Mouse (Mus musculus): ENCODE results near the gene Nol7. TPM values are rescaled to one million over a fixed set of nuclear protein-coding genes. Genes with fewer than 3 reads are reported as not detected.

Nol7 gene
- polyA plus RNA-seq, 1 experiment from 2014 or later = 119 TPM

- Histone ChIP-seq H3K27ac (replicated peaks) (no peak overlapping the region), H3K4me3 (ENCODE audit: low read depth, low read length) (no peak overlapping the region), H3K4me2 (replicated peaks; ENCODE audit: low read depth) (no peak overlapping the region), H3K4me1 (replicated peaks; ENCODE audit: control insufficient read depth, insufficient read depth) (no peaks in the 10 kb centered on the region), H3K36me3 (ENCODE audit: control insufficient read depth, insufficient read depth, low read length) (peaks cover 11% of the 10 kb centered on the region; the same call in 1 of the 2 replicates), H3K9ac (ENCODE audit: low read length) (no peak overlapping the region), H3K9me3 (ENCODE audit: control insufficient read depth, low read length) (no peaks in the 10 kb centered on the region), H3K27me3 (ENCODE audit: control insufficient read depth, insufficient read depth, low read length) (no peaks in the 10 kb centered on the region)
- no peak for TF ChIP-seq EP300 (optimal IDR thresholded peaks at IDR 0.05)
- TF ChIP-seq CTCF (IDR thresholded peaks at IDR 0.05; ENCODE audit: low read depth) = no peak
- ATAC-seq (ENCODE audit: low FRiP score, low TSS enrichment) (no peak), DNase-seq (ENCODE audit: low spot score) (no peak)
- WGBS = 53% methylated on average over 6 of the region's 6 CpGs
Observed at GRCm38 (mm10) chr13:43370063-43370462, 28.1 kb upstream of the Nol7 start.

- Histone ChIP-seq H3K9me3 (ENCODE audit: control insufficient read depth, low read length) (no peaks in the 10 kb centered on the region), H3K36me3 (ENCODE audit: control insufficient read depth, insufficient read depth, low read length) (peaks cover 11% of the 10 kb centered on the region; the same call in 1 of the 2 replicates), H3K27me3 (ENCODE audit: control insufficient read depth, insufficient read depth, low read length) (no peaks in the 10 kb centered on the region), H3K4me2 (replicated peaks; ENCODE audit: low read depth) (no peak overlapping the region), H3K4me1 (replicated peaks; ENCODE audit: control insufficient read depth, insufficient read depth) (no peaks in the 10 kb centered on the region), H3K27ac (replicated peaks) (no peak overlapping the region), H3K9ac (ENCODE audit: low read length) (no peak overlapping the region), H3K4me3 (ENCODE audit: low read depth, low read length) (no peak overlapping the region)
- ATAC-seq (ENCODE audit: low FRiP score, low TSS enrichment) (no peak), DNase-seq (ENCODE audit: low spot score) (no peak)
- 90% methylated on average over 1 of the region's 1 CpGs for WGBS
- TF ChIP-seq EP300 (optimal IDR thresholded peaks at IDR 0.05) = no peak
- peak; percentile 26 for TF ChIP-seq CTCF (IDR thresholded peaks at IDR 0.05; ENCODE audit: low read depth)
Observed at GRCm38 (mm10) chr13:43372892-43373291, 25.3 kb upstream of the Nol7 start.

GRCm38 (mm10) chr13:43374205-43374604 is 24.0 kb upstream of the Nol7 start:
- Histone ChIP-seq H3K9ac (ENCODE audit: low read length) (no peak overlapping the region), H3K4me2 (replicated peaks; ENCODE audit: low read depth) (no peak overlapping the region), H3K36me3 (ENCODE audit: control insufficient read depth, insufficient read depth, low read length) (peaks cover 11% of the 10 kb centered on the region; the same call in 1 of the 2 replicates), H3K27me3 (ENCODE audit: control insufficient read depth, insufficient read depth, low read length) (no peaks in the 10 kb centered on the region), H3K27ac (replicated peaks) (no peak overlapping the region), H3K4me3 (ENCODE audit: low read depth, low read length) (no peak overlapping the region), H3K4me1 (replicated peaks; ENCODE audit: control insufficient read depth, insufficient read depth) (no peaks in the 10 kb centered on the region), H3K9me3 (ENCODE audit: control insufficient read depth, low read length) (no peaks in the 10 kb centered on the region)
- ATAC-seq (ENCODE audit: low FRiP score, low TSS enrichment) (no peak), DNase-seq (ENCODE audit: low spot score) (no peak)
- WGBS = 74% methylated on average over 10 of the region's 10 CpGs
- TF ChIP-seq CTCF (IDR thresholded peaks at IDR 0.05; ENCODE audit: low read depth) (no peak), EP300 (optimal IDR thresholded peaks at IDR 0.05) (no peak)

- no peak for TF ChIP-seq EP300 (optimal IDR thresholded peaks at IDR 0.05)
- TF ChIP-seq CTCF (IDR thresholded peaks at IDR 0.05; ENCODE audit: low read depth) = no peak
- no peaks in the 10 kb centered on the region for H3K27me3 ChIP-seq (ENCODE audit: control insufficient read depth, insufficient read depth, low read length)
- no peak for DNase-seq (ENCODE audit: low spot score)
- H3K4me2 ChIP-seq (replicated peaks; ENCODE audit: low read depth) = no peak overlapping the region
- H3K27ac ChIP-seq (replicated peaks) = no peak overlapping the region
- WGBS = 59% methylated on average over 2 of the region's 2 CpGs
- ATAC-seq (ENCODE audit: low FRiP score, low TSS enrichment) = no peak
- H3K4me3 ChIP-seq (ENCODE audit: low read depth, low read length) = no peak overlapping the region
- H3K9ac ChIP-seq (ENCODE audit: low read length) = no peak overlapping the region
- no peaks in the 10 kb centered on the region for H3K4me1 ChIP-seq (replicated peaks; ENCODE audit: control insufficient read depth, insufficient read depth)
- peaks cover 11% of the 10 kb centered on the region; the same call in 1 of the 2 replicates for H3K36me3 ChIP-seq (ENCODE audit: control insufficient read depth, insufficient read depth, low read length)
- H3K9me3 ChIP-seq (ENCODE audit: control insufficient read depth, low read length) = no peaks in the 10 kb centered on the region
Observed at GRCm38 (mm10) chr13:43374918-43375432, 23.2 kb upstream of the Nol7 start.

GRCm38 (mm10) chr13:43379989-43380388 is 18.2 kb upstream of the Nol7 start:
- Histone ChIP-seq H3K4me2 (replicated peaks; ENCODE audit: low read depth) (no peak overlapping the region), H3K9ac (ENCODE audit: low read length) (no peak overlapping the region), H3K9me3 (ENCODE audit: control insufficient read depth, low read length) (no peaks in the 10 kb centered on the region), H3K36me3 (ENCODE audit: control insufficient read depth, insufficient read depth, low read length) (0 out of 2 replicates have a peak, but pooled peaks cover 3% of the 10 kb centered on the region), H3K27ac (replicated peaks) (no peak overlapping the region), H3K27me3 (ENCODE audit: control insufficient read depth, insufficient read depth, low read length) (no peaks in the 10 kb centered on the region), H3K4me3 (ENCODE audit: low read depth, low read length) (no peak overlapping the region), H3K4me1 (replicated peaks; ENCODE audit: control insufficient read depth, insufficient read depth) (no peaks in the 10 kb centered on the region)
- WGBS = 51% methylated on average over 3 of the region's 3 CpGs
- DNase-seq (ENCODE audit: low spot score) (no peak), ATAC-seq (ENCODE audit: low FRiP score, low TSS enrichment) (no peak)
- TF ChIP-seq CTCF (IDR thresholded peaks at IDR 0.05; ENCODE audit: low read depth) = no peak

- no peak for TF ChIP-seq CTCF (IDR thresholded peaks at IDR 0.05; ENCODE audit: low read depth)
- TF ChIP-seq EP300 (optimal IDR thresholded peaks at IDR 0.05) = no peak
- Histone ChIP-seq H3K36me3 (ENCODE audit: control insufficient read depth, insufficient read depth, low read length) (0 out of 2 replicates have a peak, but pooled peaks cover 3% of the 10 kb centered on the region), H3K4me1 (replicated peaks; ENCODE audit: control insufficient read depth, insufficient read depth) (no peaks in the 10 kb centered on the region), H3K4me2 (replicated peaks; ENCODE audit: low read depth) (no peak overlapping the region), H3K9ac (ENCODE audit: low read length) (no peak overlapping the region), H3K27ac (replicated peaks) (no peak overlapping the region), H3K9me3 (ENCODE audit: control insufficient read depth, low read length) (no peaks in the 10 kb centered on the region), H3K4me3 (ENCODE audit: low read depth, low read length) (no peak overlapping the region), H3K27me3 (ENCODE audit: control insufficient read depth, insufficient read depth, low read length) (no peaks in the 10 kb centered on the region)
- DNase-seq (ENCODE audit: low spot score) (no peak), ATAC-seq (ENCODE audit: low FRiP score, low TSS enrichment) (0 out of 2 replicates have a peak, but pooled peaks have one; percentile 47)
- 95% methylated on average over 10 of the region's 10 CpGs for WGBS
Observed at GRCm38 (mm10) chr13:43385321-43385720, 12.9 kb upstream of the Nol7 start.
